Mouse (Mus musculus) E14TG2a.4 (cell line): ENCODE measurements around the gene Sgpp2.

ENCODE experiments used
- CTCF ChIP-seq: conservative IDR thresholded peaks from 2 replicates; pipeline ENCODE4 v1.5.1; 2014; ENCODE audit warnings: low read length
- NANOG ChIP-seq: IDR thresholded peaks from 2 replicates; pipeline ENCODE4 v1.6.1; 2014; ENCODE audit warnings: borderline replicate concordance, low read length, mixed read lengths

GRCm38 (mm10) chr1:78322098-78322778, 12.1 kb downstream of the Sgpp2 start:
- TF ChIP-seq CTCF = no peak
- TF ChIP-seq NANOG = no peak
